Mouse (Mus musculus): ENCODE data around the gene Rab11fip2. TPM values are rescaled to one million over a fixed set of nuclear protein-coding genes. Genes with fewer than 3 reads are reported as not detected.

Gene Rab11fip2
- polyA plus RNA-seq (2015; fragmentation: Nextera tagmentation; extraction: Ambion mirVana): 9.8 and 10.3 TPM in 2 replicates

- Histone ChIP-seq H3K27ac (replicated peaks) (peak within 1 kb of the TSS; percentile 94), H3K9ac (peak within 1 kb of the TSS; percentile 97), H3K27me3 (no peaks in the 10 kb centered on the region), H3K36me3 (no peaks in the 10 kb centered on the region), H3K9me3 (no peaks in the 10 kb centered on the region), H3K4me2 (peak within 1 kb of the TSS; percentile 59), H3K4me1 (replicated peaks) (peaks cover 31% of the 10 kb centered on the region), H3K4me3 (peak within 1 kb of the TSS; percentile 79)
- ATAC-seq (ENCODE audit: low read depth): peak; percentile 98
- under 1% methylated on average over 60 of the region's 72 CpGs for WGBS
Observed at GRCm38 (mm10) chr19:59943322-59943871, at the start of gene Rab11fip2. Gene Rab11fip2 (minus strand): TSS chr19:59943654.

- no peaks in the 10 kb centered on the region for H3K4me1 ChIP-seq (replicated peaks)
- 88% methylated on average over 1 of the region's 1 CpGs for WGBS
- no peak overlapping the region for H3K4me2 ChIP-seq
- no peaks in the 10 kb centered on the region for H3K9me3 ChIP-seq
- no peak overlapping the region for H3K9ac ChIP-seq
- H3K27ac ChIP-seq (replicated peaks): no peak overlapping the region
- no peak for ATAC-seq (ENCODE audit: low read depth)
- H3K27me3 ChIP-seq: no peaks in the 10 kb centered on the region
- H3K36me3 ChIP-seq: no peaks in the 10 kb centered on the region
- no peak overlapping the region for H3K4me3 ChIP-seq
Observed at GRCm38 (mm10) chr19:59981588-59981987, 38.1 kb upstream of the Rab11fip2 start.

GRCm38 (mm10) chr19:59954936-59955335 lies 11.5 kb upstream of the Rab11fip2 start:
- H3K9ac ChIP-seq: no peak overlapping the region
- no peak overlapping the region for H3K4me3 ChIP-seq
- no peaks in the 10 kb centered on the region for H3K9me3 ChIP-seq
- 88% methylated on average over 3 of the region's 3 CpGs for WGBS
- H3K27ac ChIP-seq (replicated peaks): no peak overlapping the region
- H3K36me3 ChIP-seq: no peaks in the 10 kb centered on the region
- H3K27me3 ChIP-seq: no peaks in the 10 kb centered on the region
- no peaks in the 10 kb centered on the region for H3K4me1 ChIP-seq (replicated peaks)
- ATAC-seq (ENCODE audit: low read depth): no peak
- no peak overlapping the region for H3K4me2 ChIP-seq

- ATAC-seq (ENCODE audit: low read depth): no peak
- Histone ChIP-seq H3K4me1 (replicated peaks) (no peaks in the 10 kb centered on the region), H3K27ac (replicated peaks) (no peak overlapping the region), H3K36me3 (no peaks in the 10 kb centered on the region), H3K27me3 (no peaks in the 10 kb centered on the region), H3K9me3 (no peaks in the 10 kb centered on the region), H3K4me2 (no peak overlapping the region), H3K4me3 (no peak overlapping the region), H3K9ac (no peak overlapping the region)
- 84% methylated on average over 5 of the region's 5 CpGs for WGBS
Observed at GRCm38 (mm10) chr19:59949731-59950130, 6.3 kb upstream of the Rab11fip2 start.

GRCm38 (mm10) chr19:59942716-59943321 lies 635 bp downstream of the Rab11fip2 start:
- ATAC-seq (ENCODE audit: low read depth): peak; percentile 91
- peak overlapping the region; percentile 79 for H3K4me3 ChIP-seq
- 1% methylated on average over 27 of the region's 27 CpGs for WGBS
- H3K9ac ChIP-seq: peak overlapping the region; percentile 97
- no peaks in the 10 kb centered on the region for H3K27me3 ChIP-seq
- H3K27ac ChIP-seq (replicated peaks): peak overlapping the region; percentile 94
- H3K4me2 ChIP-seq: peak overlapping the region; percentile 59
- H3K36me3 ChIP-seq: no peaks in the 10 kb centered on the region
- no peaks in the 10 kb centered on the region for H3K9me3 ChIP-seq
- H3K4me1 ChIP-seq (replicated peaks): peaks cover 31% of the 10 kb centered on the region

- H3K4me2 ChIP-seq: 0 out of 2 replicates have a peak overlapping the region, but pooled peaks have one; percentile 11
- 78% methylated on average over 5 of the region's 5 CpGs for WGBS
- ATAC-seq (ENCODE audit: low read depth): no peak
Observed at GRCm38 (mm10) chr19:59939711-59940110, 3.7 kb downstream of the Rab11fip2 start.

GRCm38 (mm10) chr19:59932085-59932484 lies 11.4 kb downstream of the Rab11fip2 start:
- WGBS: 92% methylated on average over 10 of the region's 10 CpGs
- H3K27ac ChIP-seq (replicated peaks): no peak overlapping the region
- no peak overlapping the region for H3K9ac ChIP-seq
- no peak overlapping the region for H3K4me3 ChIP-seq
- peaks cover 13% of the 10 kb centered on the region; the same call in 1 of the 2 replicates for H3K36me3 ChIP-seq
- ATAC-seq (ENCODE audit: low read depth): no peak
- H3K4me1 ChIP-seq (replicated peaks): no peaks in the 10 kb centered on the region
- H3K9me3 ChIP-seq: no peaks in the 10 kb centered on the region
- H3K4me2 ChIP-seq: no peak overlapping the region
- H3K27me3 ChIP-seq: no peaks in the 10 kb centered on the region

More at GRCm38 (mm10) chr19:59939711-59940110, 3.7 kb downstream of the Rab11fip2 start:
- Histone ChIP-seq H3K27me3 (no peaks in the 10 kb centered on the region), H3K36me3 (peaks cover 7% of the 10 kb centered on the region; the same call in 1 of the 2 replicates), H3K27ac (replicated peaks) (no peak overlapping the region), H3K9ac (no peak overlapping the region), H3K4me3 (no peak overlapping the region), H3K4me1 (replicated peaks) (peaks cover 31% of the 10 kb centered on the region), H3K9me3 (no peaks in the 10 kb centered on the region)

GRCm38 (mm10) chr19:59928672-59929071 lies 14.8 kb downstream of the Rab11fip2 start:
- Histone ChIP-seq H3K4me1 (replicated peaks) (no peaks in the 10 kb centered on the region), H3K36me3 (0 out of 2 replicates have a peak, but pooled peaks cover 5% of the 10 kb centered on the region), H3K9me3 (no peaks in the 10 kb centered on the region), H3K27me3 (no peaks in the 10 kb centered on the region), H3K27ac (replicated peaks) (no peak overlapping the region), H3K9ac (no peak overlapping the region), H3K4me2 (no peak overlapping the region), H3K4me3 (no peak overlapping the region)
- ATAC-seq (ENCODE audit: low read depth): no peak
- WGBS: 75% methylated on average over 4 of the region's 4 CpGs

GRCm38 (mm10) chr19:59926125-59926524 lies 17.3 kb downstream of the Rab11fip2 start:
- no peaks in the 10 kb centered on the region for H3K4me1 ChIP-seq (replicated peaks)

GRCm38 (mm10) chr19:59920846-59921245 lies 22.6 kb downstream of the Rab11fip2 start:
- H3K36me3 ChIP-seq: no peaks in the 10 kb centered on the region
- H3K4me2 ChIP-seq: no peak overlapping the region
- no peaks in the 10 kb centered on the region for H3K27me3 ChIP-seq
- no peaks in the 10 kb centered on the region for H3K9me3 ChIP-seq
- H3K9ac ChIP-seq: no peak overlapping the region
- no peak overlapping the region for H3K4me3 ChIP-seq
- 0 out of 2 replicates have a peak, but pooled peaks cover 3% of the 10 kb centered on the region for H3K4me1 ChIP-seq (replicated peaks)
- WGBS: 78% methylated on average over 3 of the region's 3 CpGs
- no peak overlapping the region for H3K27ac ChIP-seq (replicated peaks)
- no peak for ATAC-seq (ENCODE audit: low read depth)

More at GRCm38 (mm10) chr19:59926125-59926524, 17.3 kb downstream of the Rab11fip2 start:
- Histone ChIP-seq H3K27me3 (no peaks in the 10 kb centered on the region), H3K4me2 (no peak overlapping the region), H3K9me3 (no peaks in the 10 kb centered on the region), H3K4me3 (no peak overlapping the region), H3K9ac (no peak overlapping the region), H3K36me3 (no peaks in the 10 kb centered on the region), H3K27ac (replicated peaks) (no peak overlapping the region)
- WGBS: 75% methylated on average over 1 of the region's 1 CpGs
- no peak for ATAC-seq (ENCODE audit: low read depth)

GRCm38 (mm10) chr19:59917901-59918613 lies 25.4 kb downstream of the Rab11fip2 start:
- H3K9me3 ChIP-seq: no peaks in the 10 kb centered on the region
- WGBS: 85% methylated on average over 2 of the region's 2 CpGs
- no peak overlapping the region for H3K4me2 ChIP-seq
- H3K36me3 ChIP-seq: peaks cover 4% of the 10 kb centered on the region; the same call in 1 of the 2 replicates
- H3K4me1 ChIP-seq (replicated peaks): 0 out of 2 replicates have a peak, but pooled peaks cover 3% of the 10 kb centered on the region
- no peak overlapping the region for H3K9ac ChIP-seq
- H3K4me3 ChIP-seq: no peak overlapping the region
- H3K27me3 ChIP-seq: no peaks in the 10 kb centered on the region
- H3K27ac ChIP-seq (replicated peaks): no peak overlapping the region
- no peak for ATAC-seq (ENCODE audit: low read depth)

GRCm38 (mm10) chr19:59911554-59911953 lies 31.9 kb downstream of the Rab11fip2 start:
- no peaks in the 10 kb centered on the region for H3K9me3 ChIP-seq
- 38% methylated on average over 4 of the region's 4 CpGs for WGBS
- no peak overlapping the region for H3K4me3 ChIP-seq
- no peaks in the 10 kb centered on the region for H3K27me3 ChIP-seq
- no peak overlapping the region for H3K27ac ChIP-seq (replicated peaks)
- no peak overlapping the region for H3K9ac ChIP-seq
- no peak for ATAC-seq (ENCODE audit: low read depth)
- peaks cover 12% of the 10 kb centered on the region for H3K36me3 ChIP-seq
- no peak overlapping the region for H3K4me2 ChIP-seq
- no peaks in the 10 kb centered on the region for H3K4me1 ChIP-seq (replicated peaks)

Data from neural tube, embryonic 13.5 days (tissue).